Mouse (Mus musculus) neural tube, embryonic 14.5 days (tissue): ENCODE results near the gene Gm10198. TPM values are rescaled to one million over a fixed set of nuclear protein-coding genes. Genes with fewer than 3 reads are reported as not detected.

Experiments used
- ATAC-seq: fragments of 200-750 bp; cut with Nextera tagmentation; 2 replicates; pipeline ENCODE4 v1.8.0; 2017; ENCODE audit warnings: low read depth, mild to moderate bottlenecking, moderate TSS enrichment, moderate library complexity
- H3K27ac ChIP-seq: fragments of 300-500 bp; sonication (generic); 2 replicates; pipeline ENCODE4 v1.5.1; 2014; ENCODE audit warnings: low read depth, mild to moderate bottlenecking, control low read depth, low read length, moderate library complexity, mixed read lengths
- H3K27me3 ChIP-seq: fragments of 300-500 bp; sonication (generic); 2 replicates; pipeline ENCODE4 v1.6.1; 2014; ENCODE audit warnings: low read length; ENCODE audit not compliant: control insufficient read depth, insufficient read depth
- H3K36me3 ChIP-seq: fragments of 300-500 bp; sonication (generic); 2 replicates; pipeline ENCODE4 v1.6.1; 2014; ENCODE audit warnings: low read length, mixed read lengths; ENCODE audit not compliant: control insufficient read depth, insufficient read depth
- H3K4me1 ChIP-seq: fragments of 300-500 bp; sonication (generic); 2 replicates; pipeline ENCODE4 v1.6.1; 2014; ENCODE audit warnings: low read length; ENCODE audit not compliant: control insufficient read depth, insufficient read depth
- H3K4me2 ChIP-seq: fragments of 300-500 bp; sonication (generic); 2 replicates; pipeline ENCODE4 v1.6.1; 2014; ENCODE audit warnings: mild to moderate bottlenecking, low read depth, low read length, control low read depth
- H3K4me3 ChIP-seq: fragments of 300-500 bp; sonication (generic); 2 replicates; pipeline ENCODE4 v1.5.1; 2014; ENCODE audit warnings: low read depth, low read length, control low read depth, mixed read lengths
- H3K9ac ChIP-seq: fragments of 300-500 bp; sonication (generic); replicated peaks from 2 replicates; pipeline ENCODE4 v1.6.1; 2014; ENCODE audit warnings: low read depth, mild to moderate bottlenecking, control low read depth, low read length, mixed read lengths
- H3K9me3 ChIP-seq: fragments of 300-500 bp; sonication (generic); 2 replicates; pipeline ENCODE4 v1.6.1; 2016; ENCODE audit warnings: low read length; ENCODE audit not compliant: control insufficient read depth
- WGBS: fragments of 180-500 bp; shearing (Covaris S2); extraction: QIAGEN DNeasy Blood & Tissue Kit; methylation state at CpG from one replicate; pipeline ENCODE4 v1.1.7; 2014; 5-methylcytosine and 5-hydroxymethylcytosine counted together
- polyA plus RNA-seq: library from polyadenylated mRNA; unstranded; fragments of >200 nt; fragmentation: Nextera tagmentation; extraction: Ambion mirVana; gene quantifications from 2 replicates; pipeline ENCODE4 v1.2.1, GENCODE M21; 2014

Gene Gm10198
- polyA plus RNA-seq, 1 experiment from 2014 or later = not detected

DNA sequence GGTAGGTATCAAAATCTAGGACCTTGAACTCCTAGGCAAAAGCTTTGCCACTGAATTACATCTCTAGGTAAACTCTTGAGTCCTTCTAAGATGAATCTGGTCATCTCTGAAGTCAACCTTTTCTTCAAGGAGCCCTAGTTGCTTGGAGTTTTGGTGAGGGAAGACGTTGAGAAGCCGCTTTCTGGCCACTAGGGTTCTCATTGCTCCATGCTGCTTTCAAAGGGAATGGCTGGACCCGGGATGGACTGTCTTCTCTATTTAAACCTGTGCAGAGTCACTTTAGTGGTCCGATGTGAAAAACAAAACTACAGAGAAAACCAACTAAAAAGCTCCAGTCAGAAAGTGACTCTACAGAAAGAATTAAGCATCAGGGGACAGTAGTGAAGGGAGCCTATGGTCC, 18.4 kb upstream of the Gm10198 start:
- no peak overlapping the region for H3K4me2 ChIP-seq
- no peak overlapping the region for H3K9ac ChIP-seq
- no peak overlapping the region for H3K27ac ChIP-seq
- no peak for ATAC-seq
- WGBS = 49% methylated on average over 4 of the region's 4 CpGs
- H3K27me3 ChIP-seq = no peaks in the 10 kb centered on the region
- H3K4me1 ChIP-seq = no peaks in the 10 kb centered on the region
- no peak overlapping the region for H3K4me3 ChIP-seq
- no peaks in the 10 kb centered on the region for H3K36me3 ChIP-seq
- H3K9me3 ChIP-seq = no peaks in the 10 kb centered on the region

DNA sequence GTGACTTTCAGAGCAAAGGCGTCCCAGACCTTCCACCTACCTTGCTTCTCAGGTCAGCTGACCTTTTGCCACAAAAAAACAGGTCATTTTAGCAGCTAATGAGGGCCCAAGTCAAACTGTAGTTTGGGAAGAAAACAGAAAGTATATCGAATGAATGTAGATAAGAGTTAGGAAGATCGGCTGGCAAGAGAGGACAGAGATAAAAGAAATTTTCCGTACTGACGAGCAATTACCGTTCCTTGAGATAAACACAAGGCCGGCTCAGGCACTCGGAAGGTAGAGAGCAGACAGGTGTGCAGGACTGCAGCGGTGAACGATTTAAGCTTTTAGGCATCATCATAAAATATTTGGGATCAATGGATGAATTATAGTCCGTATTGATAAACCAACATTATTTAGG, 15.4 kb upstream of the Gm10198 start:
- no peaks in the 10 kb centered on the region for H3K4me1 ChIP-seq
- ATAC-seq = no peak
- 94% methylated on average over 11 of the region's 11 CpGs for WGBS
- no peaks in the 10 kb centered on the region for H3K36me3 ChIP-seq
- H3K4me2 ChIP-seq = no peak overlapping the region
- no peak overlapping the region for H3K27ac ChIP-seq
- H3K4me3 ChIP-seq = no peak overlapping the region
- H3K9me3 ChIP-seq = no peaks in the 10 kb centered on the region
- no peaks in the 10 kb centered on the region for H3K27me3 ChIP-seq
- H3K9ac ChIP-seq = no peak overlapping the region

DNA sequence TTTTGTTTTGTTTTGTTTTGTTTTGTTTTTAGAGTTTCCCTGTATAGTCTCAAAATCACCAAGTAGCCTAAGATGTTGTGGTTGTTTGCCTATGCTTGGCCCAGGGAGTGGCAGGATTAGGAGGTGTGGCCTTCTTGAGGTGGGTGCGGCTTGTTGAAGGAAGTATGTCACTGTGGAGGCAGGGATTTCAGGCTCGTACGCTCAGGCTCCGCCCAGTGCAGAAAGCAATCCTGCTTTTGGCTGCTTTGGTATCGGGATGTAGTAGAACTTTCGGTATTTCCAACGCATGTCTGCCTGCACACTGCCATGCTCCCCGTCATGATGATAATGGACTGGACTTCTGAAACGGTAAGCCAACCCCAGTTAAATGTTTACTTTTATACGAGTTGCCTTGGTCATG, 12.5 kb upstream of the Gm10198 start:
- no peak overlapping the region for H3K27ac ChIP-seq
- H3K27me3 ChIP-seq = no peaks in the 10 kb centered on the region
- no peak for ATAC-seq
- no peak overlapping the region for H3K4me2 ChIP-seq
- H3K4me3 ChIP-seq = no peak overlapping the region
- H3K9ac ChIP-seq = no peak overlapping the region
- H3K36me3 ChIP-seq = no peaks in the 10 kb centered on the region
- 95% methylated on average over 10 of the region's 10 CpGs for WGBS
- H3K4me1 ChIP-seq = no peaks in the 10 kb centered on the region
- H3K9me3 ChIP-seq = no peaks in the 10 kb centered on the region

DNA sequence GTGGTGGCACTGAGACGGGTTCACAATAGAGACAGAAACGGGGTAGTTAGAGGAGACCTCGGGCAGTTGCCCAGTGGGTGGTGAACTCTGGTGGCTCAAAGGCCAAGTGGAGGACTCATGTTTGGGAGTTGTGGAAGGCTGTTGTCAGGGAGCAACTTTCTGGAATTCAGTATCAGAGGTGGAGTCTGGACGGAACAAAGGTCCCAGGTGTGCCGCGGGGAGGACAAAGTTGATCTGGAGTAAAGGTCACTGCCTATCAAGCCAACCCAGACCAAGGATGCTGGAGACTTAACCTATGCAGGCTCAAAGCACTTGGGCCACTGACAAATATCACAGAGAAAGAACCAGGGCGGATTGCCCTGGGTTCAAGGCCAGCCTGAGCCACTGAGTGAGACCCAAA, 5.5 kb downstream of the Gm10198 start:
- Histone ChIP-seq H3K9me3 (no peaks in the 10 kb centered on the region), H3K9ac (no peak overlapping the region), H3K36me3 (no peaks in the 10 kb centered on the region), H3K4me3 (no peak overlapping the region), H3K27ac (no peak overlapping the region), H3K27me3 (no peaks in the 10 kb centered on the region), H3K4me2 (no peak overlapping the region), H3K4me1 (no peaks in the 10 kb centered on the region)
- 90% methylated on average over 7 of the region's 7 CpGs for WGBS
- no peak for ATAC-seq

DNA sequence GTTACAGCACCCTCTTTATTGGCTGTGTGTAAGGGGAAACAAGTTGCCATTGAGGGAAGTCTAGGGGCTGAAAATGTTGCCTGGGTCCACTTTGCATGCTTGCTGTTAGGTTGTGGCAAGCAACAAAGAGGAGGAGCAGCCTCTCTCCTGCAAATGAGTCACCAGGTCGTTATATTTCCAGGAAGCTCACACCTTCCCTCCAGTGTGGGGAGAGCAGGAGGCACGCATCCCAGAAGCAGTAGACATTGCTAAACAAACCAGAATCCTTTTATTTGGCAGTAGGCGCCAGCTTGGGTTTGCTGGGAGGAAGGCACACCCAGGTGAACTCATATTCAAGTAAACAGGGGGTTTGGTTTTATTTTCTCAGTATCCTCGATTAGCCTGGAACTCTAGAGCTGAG, 8.8 kb downstream of the Gm10198 start:
- H3K4me2 ChIP-seq = no peak overlapping the region
- H3K9ac ChIP-seq = no peak overlapping the region
- WGBS = 74% methylated on average over 4 of the region's 4 CpGs
- no peak for ATAC-seq
- H3K4me1 ChIP-seq = no peaks in the 10 kb centered on the region
- no peak overlapping the region for H3K4me3 ChIP-seq
- no peak overlapping the region for H3K27ac ChIP-seq
- H3K27me3 ChIP-seq = no peaks in the 10 kb centered on the region
- no peaks in the 10 kb centered on the region for H3K36me3 ChIP-seq
- H3K9me3 ChIP-seq = no peaks in the 10 kb centered on the region

- 93% methylated on average over 5 of the region's 5 CpGs for WGBS
- no peak for ATAC-seq
Observed at GRCm38 (mm10) chr13:111604826-111605225, 12.2 kb downstream of the Gm10198 start.

DNA sequence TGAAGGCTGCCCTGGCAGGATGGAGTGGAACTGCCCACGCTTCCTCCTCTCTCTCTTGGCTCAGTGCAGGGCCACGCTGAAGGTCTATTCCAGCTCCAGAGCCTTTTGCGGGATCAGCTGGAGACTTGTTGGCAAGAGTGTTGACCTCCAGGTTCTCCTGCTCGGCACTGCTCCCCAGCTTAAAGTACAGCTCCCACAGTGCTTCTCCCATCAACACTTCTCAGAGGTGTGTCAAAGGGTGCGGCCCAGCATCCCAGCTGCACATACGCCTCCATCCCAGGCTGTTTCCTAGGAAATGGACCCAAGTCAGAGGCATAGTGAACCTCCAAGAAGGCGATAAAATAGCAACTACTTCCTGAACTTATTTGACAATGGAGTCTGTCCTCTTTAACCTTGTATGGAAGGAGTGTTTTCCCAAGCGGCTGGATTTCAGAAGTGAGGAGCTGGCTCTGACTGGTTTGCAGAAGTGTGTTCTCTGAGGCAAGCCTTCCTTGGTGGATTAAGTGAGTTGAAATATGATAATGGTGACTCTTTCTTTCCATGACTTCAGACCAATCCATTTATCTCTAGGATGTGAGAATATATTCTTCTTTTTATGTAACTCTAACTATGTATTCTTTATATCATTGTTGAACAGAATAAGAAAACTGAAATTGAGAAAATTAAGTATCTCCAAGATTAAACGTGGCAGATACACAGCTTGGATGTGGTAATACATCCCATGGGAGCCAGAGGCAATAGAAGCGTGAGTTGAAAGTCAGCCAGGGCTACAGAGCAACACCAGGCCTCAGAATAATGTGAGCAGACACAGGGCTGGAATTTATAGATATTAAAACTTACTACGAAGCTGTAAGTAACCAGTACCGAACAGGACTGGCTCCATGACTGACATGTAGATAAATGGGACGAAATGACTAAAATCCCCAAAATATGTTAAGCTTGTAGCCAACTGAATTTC, 23.9 kb downstream of the Gm10198 start:
- no peak overlapping the region for H3K9ac ChIP-seq
- no peaks in the 10 kb centered on the region for H3K4me1 ChIP-seq
- H3K27me3 ChIP-seq = no peaks in the 10 kb centered on the region
- 80% methylated on average over 13 of the region's 13 CpGs for WGBS
- H3K27ac ChIP-seq = no peak overlapping the region
- no peaks in the 10 kb centered on the region for H3K36me3 ChIP-seq
- H3K4me2 ChIP-seq = no peak overlapping the region
- ATAC-seq = no peak
- H3K4me3 ChIP-seq = no peak overlapping the region
- H3K9me3 ChIP-seq = no peaks in the 10 kb centered on the region

More at GRCm38 (mm10) chr13:111604826-111605225, 12.2 kb downstream of the Gm10198 start:
- no peaks in the 10 kb centered on the region for H3K4me1 ChIP-seq
- H3K9me3 ChIP-seq = no peaks in the 10 kb centered on the region
- H3K9ac ChIP-seq = no peak overlapping the region
- no peak overlapping the region for H3K4me3 ChIP-seq
- no peak overlapping the region for H3K27ac ChIP-seq
- H3K4me2 ChIP-seq = no peak overlapping the region
- no peaks in the 10 kb centered on the region for H3K36me3 ChIP-seq
- H3K27me3 ChIP-seq = no peaks in the 10 kb centered on the region

GRCm38 (mm10) chr13:111620433-111620832, 27.8 kb downstream of the Gm10198 start:
- ATAC-seq = no peak

GRCm38 (mm10) chr13:111622425-111622824, 29.8 kb downstream of the Gm10198 start:
- no peak overlapping the region for H3K27ac ChIP-seq
- no peak for ATAC-seq
- no peaks in the 10 kb centered on the region for H3K36me3 ChIP-seq
- no peak overlapping the region for H3K4me3 ChIP-seq
- H3K4me2 ChIP-seq = no peak overlapping the region
- no peaks in the 10 kb centered on the region for H3K4me1 ChIP-seq
- H3K27me3 ChIP-seq = no peaks in the 10 kb centered on the region
- no peaks in the 10 kb centered on the region for H3K9me3 ChIP-seq
- no peak overlapping the region for H3K9ac ChIP-seq
- 91% methylated on average over 3 of the region's 3 CpGs for WGBS

More at GRCm38 (mm10) chr13:111620433-111620832, 27.8 kb downstream of the Gm10198 start:
- Histone ChIP-seq H3K4me3 (no peak overlapping the region), H3K36me3 (no peaks in the 10 kb centered on the region), H3K4me2 (no peak overlapping the region), H3K9ac (no peak overlapping the region), H3K9me3 (no peaks in the 10 kb centered on the region), H3K27ac (no peak overlapping the region), H3K27me3 (no peaks in the 10 kb centered on the region), H3K4me1 (no peaks in the 10 kb centered on the region)
- 92% methylated on average over 4 of the region's 4 CpGs for WGBS
